Mouse (Mus musculus) cerebellum, adult 9-11 months (tissue): ENCODE data around the gene Klhl12.
"Not testable (repeated sequence)": the region's sequence is repeated elsewhere in the genome, so short reads cannot be mapped to it uniquely, and the experiment has no call there.

Experiments
- DNase-seq: peaks from one replicate; pipeline ENCODE4 v3.0.0; 2022

The Klhl12 gene

GRCm38 (mm10) chr1:134454904-134455824 lies at the start of gene Klhl12:
Gene Klhl12 (plus strand): TSS chr1:134455531.
- peak; percentile 95 for DNase-seq

- no peak for DNase-seq
Observed at GRCm38 (mm10) chr1:134406414-134406771, 48.9 kb upstream of the Klhl12 start.

- no peak for DNase-seq
Observed at GRCm38 (mm10) chr1:134408080-134408479, 47.3 kb upstream of the Klhl12 start.

- no peak for DNase-seq
Observed at GRCm38 (mm10) chr1:134411706-134412629, 43.4 kb upstream of the Klhl12 start.

GRCm38 (mm10) chr1:134414038-134414437 lies 41.3 kb upstream of the Klhl12 start:
- DNase-seq, result peak; percentile 11

GRCm38 (mm10) chr1:134414501-134415167 lies 40.7 kb upstream of the Klhl12 start:
- no peak for DNase-seq

GRCm38 (mm10) chr1:134415168-134415831 lies 40.0 kb upstream of the Klhl12 start, which contains the start of gene Adipor1:
Gene Adipor1 (plus strand): TSS chr1:134415378.
- peak; percentile 98 for DNase-seq

GRCm38 (mm10) chr1:134418414-134418975 lies 36.8 kb upstream of the Klhl12 start:
- DNase-seq, result no peak

- DNase-seq, result no peak
Observed at GRCm38 (mm10) chr1:134419176-134419575, 36.2 kb upstream of the Klhl12 start.

- no peak for DNase-seq
Observed at GRCm38 (mm10) chr1:134419751-134420458, 35.4 kb upstream of the Klhl12 start.

GRCm38 (mm10) chr1:134423911-134424310 lies 31.4 kb upstream of the Klhl12 start:
- no peak for DNase-seq

- no peak for DNase-seq
Observed at GRCm38 (mm10) chr1:134426289-134426688, 29.0 kb upstream of the Klhl12 start.

GRCm38 (mm10) chr1:134433002-134433401 lies 22.3 kb upstream of the Klhl12 start:
- no peak for DNase-seq

GRCm38 (mm10) chr1:134433473-134433872 lies 21.9 kb upstream of the Klhl12 start:
- DNase-seq, result no peak

GRCm38 (mm10) chr1:134435414-134435813 lies 19.9 kb upstream of the Klhl12 start:
- no peak for DNase-seq

- no peak for DNase-seq
Observed at GRCm38 (mm10) chr1:134440437-134440836, 14.9 kb upstream of the Klhl12 start.

GRCm38 (mm10) chr1:134441737-134442136 lies 13.6 kb upstream of the Klhl12 start:
- DNase-seq, result not testable (repeated sequence)

- DNase-seq, result no peak
Observed at GRCm38 (mm10) chr1:134442394-134442793, 12.9 kb upstream of the Klhl12 start.

- DNase-seq, result not testable (repeated sequence)
Observed at GRCm38 (mm10) chr1:134443288-134443687, 12.0 kb upstream of the Klhl12 start.

- no peak for DNase-seq
Observed at GRCm38 (mm10) chr1:134445418-134445817, 9.9 kb upstream of the Klhl12 start.

GRCm38 (mm10) chr1:134448537-134448936 lies 6.8 kb upstream of the Klhl12 start:
- DNase-seq, result not testable (repeated sequence)
